Mouse (Mus musculus) ES-E14 (cell line): ENCODE results near the gene Snx14.

Experiments
- CHD2 ChIP-seq: IDR thresholded peaks from 2 replicates; pipeline ENCODE4 v1.6.1; 2014; ENCODE audit warnings: mild to moderate bottlenecking, low read depth, low read length, inconsistent platforms
- ZC3H11A ChIP-seq: IDR thresholded peaks from 2 replicates; pipeline ENCODE4 v1.6.1; 2012; ENCODE audit warnings: low read depth, mild to moderate bottlenecking, inconsistent platforms, low read length, borderline replicate concordance

DNA sequence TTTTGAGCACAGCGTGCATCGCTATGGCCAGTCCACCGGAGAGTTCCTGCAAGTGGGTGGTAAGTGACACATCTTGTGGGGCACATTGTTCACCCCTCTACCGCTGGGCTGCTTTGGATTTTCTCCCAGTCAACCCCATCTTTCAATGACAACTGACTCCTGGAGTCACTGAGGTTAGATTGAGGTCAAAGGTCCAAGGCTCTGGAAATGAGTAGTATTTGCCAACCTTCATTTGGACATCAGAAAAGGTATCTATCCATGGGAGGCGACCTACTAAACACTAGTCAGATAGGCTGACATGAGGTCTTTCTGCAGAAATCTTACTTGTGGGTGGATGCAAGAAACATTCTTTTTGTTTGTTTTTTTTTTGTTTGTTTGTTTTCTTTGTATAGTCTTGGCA is 71.4 kb downstream of the Snx14 start:
- TF ChIP-seq CHD2, result no peak
- no peak for TF ChIP-seq ZC3H11A
